Mouse (Mus musculus) midbrain, embryonic 15.5 days (tissue): ENCODE data around the gene Gm15557. TPM values are rescaled to one million over a fixed set of nuclear protein-coding genes. Genes with fewer than 3 reads are reported as not detected.

ENCODE experiments used
- ATAC-seq: fragments of 200-750 bp; cut with Nextera tagmentation; replicated peaks from 2 replicates; pipeline ENCODE4 v1.8.0; 2017; ENCODE audit warnings: moderate TSS enrichment
- H3K27ac ChIP-seq: fragments of 300-500 bp; sonication (generic); 2 replicates; pipeline ENCODE4 v1.5.1; 2015; ENCODE audit warnings: mild to moderate bottlenecking, inconsistent platforms
- H3K27me3 ChIP-seq: fragments of 300-500 bp; sonication (generic); replicated peaks from 2 replicates; pipeline ENCODE4 v1.6.1; 2015; ENCODE audit warnings: inconsistent platforms
- H3K36me3 ChIP-seq: fragments of 300-500 bp; sonication (generic); replicated peaks from 2 replicates; pipeline ENCODE4 v1.6.1; 2015; ENCODE audit warnings: inconsistent platforms
- H3K4me1 ChIP-seq: fragments of 300-500 bp; sonication (generic); 2 replicates; pipeline ENCODE4 v1.6.1; 2015; ENCODE audit warnings: inconsistent platforms
- H3K4me2 ChIP-seq: fragments of 300-500 bp; sonication (generic); 2 replicates; pipeline ENCODE4 v1.6.1; 2015; ENCODE audit warnings: inconsistent platforms, mild to moderate bottlenecking, moderate library complexity
- H3K4me3 ChIP-seq: fragments of 300-500 bp; sonication (generic); 2 replicates; pipeline ENCODE4 v1.5.1; 2015; ENCODE audit warnings: mild to moderate bottlenecking, inconsistent platforms
- H3K9ac ChIP-seq: fragments of 300-500 bp; sonication (generic); 2 replicates; pipeline ENCODE4 v1.6.1; 2015; ENCODE audit warnings: mild to moderate bottlenecking, inconsistent platforms
- H3K9me3 ChIP-seq: fragments of 300-500 bp; sonication (generic); 2 replicates; pipeline ENCODE4 v1.6.1; 2016; ENCODE audit warnings: inconsistent platforms
- WGBS: fragments of 180-500 bp; shearing (Covaris S2); methylation state at CpG from one replicate; pipeline ENCODE4 v1.1.7; 2015; ENCODE audit warnings: mixed read lengths; 5-methylcytosine and 5-hydroxymethylcytosine counted together
- polyA plus RNA-seq: library from polyadenylated mRNA; unstranded; fragments of >200 nt; fragmentation: Nextera tagmentation; extraction: Ambion mirVana; gene quantifications from 2 replicates; pipeline ENCODE4 v1.2.1, GENCODE M21; 2015

The Gm15557 gene
- polyA plus RNA-seq, 1 experiment from 2014 or later = not detected

DNA sequence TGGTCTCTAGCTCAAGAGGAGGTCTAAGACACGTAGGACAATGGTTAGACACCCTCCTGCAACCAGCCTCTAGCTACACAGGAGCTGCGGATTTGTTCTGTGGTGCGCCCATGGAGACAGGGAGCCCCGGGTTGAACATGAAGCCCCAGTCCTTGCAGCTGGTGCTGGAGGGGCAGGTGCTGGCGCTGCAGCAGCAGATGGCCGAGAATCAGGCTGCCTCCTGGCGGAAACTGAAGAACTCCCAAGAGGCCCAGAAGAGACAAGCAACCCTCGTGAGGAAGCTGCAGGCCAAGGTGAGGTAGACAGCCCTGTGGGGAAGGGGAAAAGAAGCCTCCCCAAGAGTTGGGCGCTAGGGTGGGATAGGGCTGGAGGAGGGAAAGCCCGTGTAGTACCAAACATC is 21.3 kb downstream of the Gm15557 start:
- Histone ChIP-seq H3K27ac (no peak overlapping the region), H3K9ac (no peak overlapping the region), H3K4me1 (peaks cover 9% of the 10 kb centered on the region), H3K36me3 (peaks cover 20% of the 10 kb centered on the region), H3K9me3 (no peaks in the 10 kb centered on the region), H3K4me2 (no peak overlapping the region), H3K4me3 (no peak overlapping the region), H3K27me3 (no peaks in the 10 kb centered on the region)
- ATAC-seq = no peak
- WGBS = 72% methylated on average over 10 of the region's 10 CpGs

DNA sequence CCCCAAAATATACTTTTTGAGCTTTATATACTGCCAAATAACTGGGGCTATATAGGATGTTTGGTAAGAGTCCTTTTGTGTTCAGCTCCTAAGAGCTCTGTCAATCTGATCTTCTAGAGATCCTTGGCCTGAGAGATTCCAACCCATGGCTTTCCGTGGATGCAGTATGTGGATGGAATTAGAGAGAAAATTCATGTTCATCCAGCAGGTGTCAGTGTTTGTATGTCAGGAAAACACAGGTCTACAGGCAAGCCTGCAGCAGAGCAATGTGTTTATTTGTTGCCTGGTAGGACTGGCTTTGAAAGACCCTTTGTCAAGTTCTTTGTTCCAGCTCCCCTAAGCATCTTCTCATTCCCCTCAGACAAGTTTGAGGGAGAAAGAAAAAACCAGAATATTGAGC is 22.5 kb downstream of the Gm15557 start:
- H3K9ac ChIP-seq = no peak overlapping the region
- 39% methylated on average over 1 of the region's 1 CpGs for WGBS
- H3K4me1 ChIP-seq = no peaks in the 10 kb centered on the region; the same call in 1 of the 2 replicates
- H3K27ac ChIP-seq = no peak overlapping the region
- ATAC-seq = no peak
- peaks cover 31% of the 10 kb centered on the region for H3K36me3 ChIP-seq
- H3K4me3 ChIP-seq = no peak overlapping the region
- H3K27me3 ChIP-seq = no peaks in the 10 kb centered on the region
- no peak overlapping the region for H3K4me2 ChIP-seq
- H3K9me3 ChIP-seq = no peaks in the 10 kb centered on the region

DNA sequence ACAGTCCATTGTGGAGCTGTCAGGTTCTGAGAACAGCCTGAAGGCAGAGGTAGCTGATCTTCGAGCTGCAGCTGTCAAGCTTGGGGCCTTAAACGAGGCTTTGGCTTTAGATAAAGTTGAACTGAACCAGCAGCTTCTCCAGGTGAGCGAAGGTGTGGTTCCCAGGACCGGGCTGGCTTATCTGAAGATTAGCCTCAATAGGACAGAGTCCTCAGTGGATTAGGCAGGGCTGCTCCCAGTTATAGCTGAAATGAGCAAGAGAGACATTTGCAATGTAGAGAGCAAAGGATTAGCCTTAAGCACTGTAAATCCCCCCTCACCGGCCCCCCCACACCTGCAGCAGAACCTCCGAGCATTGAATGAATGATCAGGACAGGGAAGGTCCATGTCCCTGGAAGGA is 32.8 kb downstream of the Gm15557 start:
- H3K4me2 ChIP-seq = no peak overlapping the region
- H3K9me3 ChIP-seq = no peaks in the 10 kb centered on the region
- no peak overlapping the region for H3K4me3 ChIP-seq
- no peaks in the 10 kb centered on the region for H3K4me1 ChIP-seq
- no peak overlapping the region for H3K9ac ChIP-seq
- H3K27me3 ChIP-seq = no peaks in the 10 kb centered on the region
- peaks cover 78% of the 10 kb centered on the region for H3K36me3 ChIP-seq
- WGBS = 84% methylated on average over 6 of the region's 6 CpGs
- no peak for ATAC-seq
- no peak overlapping the region for H3K27ac ChIP-seq

DNA sequence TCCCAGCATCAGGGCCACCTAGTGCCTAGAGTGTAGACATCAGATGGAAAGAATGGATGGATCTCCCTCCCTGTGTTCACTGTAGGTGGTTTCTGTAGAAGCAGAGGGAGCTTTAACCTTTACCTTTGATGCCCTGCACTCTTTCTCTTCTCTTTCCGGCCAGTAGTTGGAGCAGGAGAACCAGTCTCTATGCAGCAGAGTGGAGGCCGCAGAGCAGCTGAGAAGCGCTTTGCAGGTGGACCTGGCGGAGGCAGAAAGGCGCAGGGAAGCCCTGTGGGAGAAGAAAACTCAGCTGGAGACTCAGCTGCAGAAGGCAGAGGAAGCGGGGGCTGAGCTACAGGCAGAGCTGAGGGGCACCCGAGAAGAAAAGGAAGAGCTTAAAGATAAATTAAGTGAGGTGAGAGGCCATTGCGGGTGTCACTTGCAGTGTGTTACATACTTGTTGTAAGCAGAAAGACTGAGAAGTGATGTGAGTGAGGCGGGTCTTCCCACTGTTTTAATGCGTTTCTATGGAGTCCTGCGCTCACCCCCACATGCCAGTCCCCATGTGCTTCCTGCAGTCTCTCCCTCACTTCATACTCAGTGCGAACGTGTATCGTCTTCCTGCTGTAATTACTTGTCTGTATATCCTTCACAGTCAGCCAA is 33.7 kb downstream of the Gm15557 start:
- H3K4me2 ChIP-seq = no peak overlapping the region
- no peak for ATAC-seq
- H3K9me3 ChIP-seq = no peaks in the 10 kb centered on the region
- no peak overlapping the region for H3K9ac ChIP-seq
- no peaks in the 10 kb centered on the region for H3K4me1 ChIP-seq
- WGBS = 79% methylated on average over 14 of the region's 14 CpGs
- H3K27me3 ChIP-seq = no peaks in the 10 kb centered on the region
- H3K4me3 ChIP-seq = no peak overlapping the region
- H3K36me3 ChIP-seq = peaks cover 76% of the 10 kb centered on the region
- H3K27ac ChIP-seq = no peak overlapping the region

DNA sequence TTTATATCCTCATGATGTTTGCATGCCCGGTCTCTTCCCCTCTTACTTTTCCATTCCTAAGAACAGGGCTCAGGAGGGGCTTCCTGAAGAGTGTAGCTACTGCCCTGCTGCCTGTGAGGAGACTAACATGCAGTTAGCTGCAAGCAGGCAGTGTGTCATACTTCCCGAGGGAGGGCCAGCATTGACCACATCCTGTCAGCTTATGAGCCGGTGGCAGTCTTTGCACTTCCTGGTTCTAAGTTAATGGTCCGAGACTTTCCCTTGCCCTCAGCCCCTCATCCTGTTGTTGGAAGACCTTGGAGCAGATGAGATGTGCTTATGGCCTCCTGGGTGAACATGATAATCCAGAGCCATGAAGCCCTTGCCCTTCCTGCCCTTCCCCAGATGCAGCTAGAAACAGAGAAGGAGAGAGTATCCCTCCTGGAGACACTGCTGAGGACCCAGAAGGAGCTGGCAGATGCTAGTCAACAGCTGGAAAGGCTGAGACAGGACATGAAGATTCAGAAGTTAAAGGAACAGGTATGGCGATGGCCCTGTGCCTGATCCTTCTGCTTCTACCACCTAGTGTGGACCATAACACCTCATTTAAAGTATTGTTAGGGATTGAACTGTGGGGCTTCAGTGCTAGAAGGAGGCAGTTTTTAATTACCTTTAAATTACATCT is 38.9 kb downstream of the Gm15557 start:
- peaks cover 68% of the 10 kb centered on the region for H3K36me3 ChIP-seq

DNA sequence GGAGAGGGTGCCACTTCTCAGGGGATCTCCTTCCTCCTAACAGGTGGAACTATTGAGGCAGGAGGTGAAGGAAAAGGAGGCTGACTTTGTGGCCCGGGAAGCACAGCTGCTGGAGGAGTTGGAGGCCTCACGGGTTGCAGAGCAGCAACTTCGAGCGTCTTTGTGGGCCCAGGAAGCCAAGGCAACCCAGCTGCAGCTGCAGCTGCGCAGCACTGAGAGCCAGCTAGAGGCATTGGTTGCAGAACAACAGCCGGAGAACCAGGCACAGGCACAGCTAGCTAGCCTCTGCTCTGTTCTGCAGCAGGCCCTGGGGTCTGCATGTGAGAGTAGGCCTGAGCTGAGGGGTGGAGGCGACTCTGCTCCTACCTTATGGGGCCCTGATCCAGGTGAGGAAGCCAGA is 45.2 kb downstream of the Gm15557 start:
- Histone ChIP-seq H3K36me3 (peaks cover 67% of the 10 kb centered on the region), H3K27ac (no peak overlapping the region), H3K4me3 (no peak overlapping the region), H3K9me3 (no peaks in the 10 kb centered on the region), H3K27me3 (no peaks in the 10 kb centered on the region), H3K4me2 (no peak overlapping the region), H3K9ac (no peak overlapping the region), H3K4me1 (no peaks in the 10 kb centered on the region)
- ATAC-seq = no peak
- WGBS = 95% methylated on average over 7 of the region's 7 CpGs

More for the DNA sequence above, 38.9 kb downstream of the Gm15557 start:
- ATAC-seq = no peak
- Histone ChIP-seq H3K9ac (no peak overlapping the region), H3K27ac (no peak overlapping the region), H3K4me1 (no peaks in the 10 kb centered on the region), H3K4me2 (no peak overlapping the region), H3K27me3 (no peaks in the 10 kb centered on the region), H3K9me3 (no peaks in the 10 kb centered on the region), H3K4me3 (no peak overlapping the region)
- WGBS = 87% methylated on average over 5 of the region's 5 CpGs

DNA sequence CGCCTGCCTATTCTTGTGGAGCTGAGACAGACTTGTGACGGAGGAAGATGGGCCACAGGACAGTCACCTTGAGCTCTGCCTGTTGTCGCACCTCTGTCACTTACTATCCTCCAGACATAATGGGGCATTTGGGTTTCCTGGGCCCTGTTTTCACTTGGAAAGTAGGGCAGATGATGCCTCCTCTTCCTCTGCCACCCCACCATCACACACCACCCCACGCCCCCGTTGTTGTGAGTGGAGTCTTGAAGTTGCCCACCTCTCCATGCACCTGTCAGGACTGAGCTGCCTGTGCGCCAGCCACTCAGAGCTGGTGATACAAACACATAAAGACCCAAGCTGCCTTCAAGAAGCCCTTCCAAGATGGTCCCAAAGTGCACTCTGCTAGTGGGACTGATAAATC is 46.6 kb downstream of the Gm15557 start:
- no peak for ATAC-seq
- no peaks in the 10 kb centered on the region for H3K27me3 ChIP-seq
- H3K27ac ChIP-seq = no peak overlapping the region
- no peak overlapping the region for H3K4me3 ChIP-seq
- no peak overlapping the region for H3K9ac ChIP-seq
- H3K9me3 ChIP-seq = no peaks in the 10 kb centered on the region
- H3K36me3 ChIP-seq = peaks cover 66% of the 10 kb centered on the region
- WGBS = 97% methylated on average over 6 of the region's 6 CpGs
- no peak overlapping the region for H3K4me2 ChIP-seq
- no peaks in the 10 kb centered on the region for H3K4me1 ChIP-seq

DNA sequence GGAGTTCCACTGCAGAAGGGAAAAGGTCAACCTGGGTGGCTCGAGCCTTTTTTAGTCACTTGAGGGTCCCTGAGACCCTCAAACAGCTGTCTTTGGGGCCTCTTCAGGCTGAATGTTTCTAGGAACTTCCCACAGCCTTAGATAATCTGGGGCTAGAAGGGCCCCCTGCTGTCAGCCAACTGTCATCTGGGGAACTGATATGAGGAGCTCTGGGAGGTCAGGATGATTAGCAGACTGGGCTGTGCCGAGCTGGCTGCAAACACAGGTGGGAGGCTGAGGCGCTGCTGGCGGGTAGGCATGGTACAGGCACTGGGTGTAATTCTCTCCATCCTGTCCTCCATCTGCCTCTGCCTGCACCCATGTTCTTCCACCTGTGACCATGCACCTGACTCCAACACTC is 48.6 kb downstream of the Gm15557 start:
- Histone ChIP-seq H3K4me2 (no peak overlapping the region), H3K9me3 (no peaks in the 10 kb centered on the region), H3K9ac (no peak overlapping the region), H3K36me3 (peaks cover 61% of the 10 kb centered on the region), H3K4me3 (no peak overlapping the region), H3K27me3 (no peaks in the 10 kb centered on the region), H3K27ac (no peak overlapping the region), H3K4me1 (no peaks in the 10 kb centered on the region)
- WGBS = 71% methylated on average over 4 of the region's 4 CpGs
- no peak for ATAC-seq

DNA sequence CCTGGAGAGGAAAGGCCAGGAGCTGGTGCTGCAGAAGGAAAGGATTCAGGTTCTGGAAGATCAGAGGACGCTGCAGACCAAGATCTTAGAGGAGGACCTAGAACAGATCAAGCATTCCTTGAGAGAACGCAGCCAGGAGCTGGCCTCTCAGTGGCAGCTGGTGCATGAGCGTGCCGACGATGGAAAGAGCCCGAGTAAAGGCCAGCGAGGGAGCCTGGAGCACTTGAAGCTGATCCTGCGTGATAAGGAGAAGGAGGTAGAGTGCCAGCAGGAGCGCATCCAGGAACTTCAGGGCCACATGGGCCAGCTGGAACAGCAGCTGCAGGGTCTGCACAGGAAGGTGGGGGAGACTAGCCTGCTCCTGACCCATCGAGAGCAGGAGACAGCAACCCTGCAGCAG is 50.6 kb downstream of the Gm15557 start:
- H3K27ac ChIP-seq = no peak overlapping the region
- H3K9ac ChIP-seq = no peak overlapping the region
- 96% methylated on average over 10 of the region's 10 CpGs for WGBS

DNA sequence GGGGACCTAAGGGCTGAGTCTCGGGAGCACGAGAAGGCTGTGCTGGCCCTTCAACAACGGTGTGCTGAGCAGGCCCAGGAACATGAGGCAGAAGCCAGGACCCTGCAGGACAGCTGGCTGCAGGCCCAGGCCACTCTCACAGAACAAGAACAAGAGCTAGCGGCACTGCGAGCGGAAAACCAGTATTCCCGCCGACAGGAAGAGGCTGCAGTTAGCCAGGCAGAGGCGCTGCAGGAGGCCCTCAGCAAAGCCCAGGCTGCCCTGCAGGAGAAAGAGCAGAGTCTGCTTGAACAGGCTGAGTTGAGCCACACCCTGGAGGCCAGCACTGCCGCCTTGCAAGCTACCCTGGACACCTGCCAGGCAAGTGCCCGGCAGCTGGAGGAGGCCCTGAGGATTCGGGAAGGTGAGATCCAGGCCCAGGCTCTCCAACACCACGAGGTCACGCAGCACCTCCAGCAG is 51.4 kb downstream of the Gm15557 start:
- H3K27ac ChIP-seq = no peak overlapping the region
- H3K27me3 ChIP-seq = no peaks in the 10 kb centered on the region
- H3K9me3 ChIP-seq = no peaks in the 10 kb centered on the region
- WGBS = 77% methylated on average over 14 of the region's 14 CpGs
- H3K36me3 ChIP-seq = peaks cover 60% of the 10 kb centered on the region
- no peak overlapping the region for H3K4me2 ChIP-seq
- no peak for ATAC-seq
- no peak overlapping the region for H3K9ac ChIP-seq
- no peaks in the 10 kb centered on the region for H3K4me1 ChIP-seq
- H3K4me3 ChIP-seq = no peak overlapping the region

More for the DNA sequence above, 50.6 kb downstream of the Gm15557 start:
- Histone ChIP-seq H3K9me3 (no peaks in the 10 kb centered on the region), H3K4me1 (no peaks in the 10 kb centered on the region), H3K27me3 (no peaks in the 10 kb centered on the region), H3K4me2 (no peak overlapping the region), H3K36me3 (peaks cover 60% of the 10 kb centered on the region), H3K4me3 (no peak overlapping the region)
- no peak for ATAC-seq

Other genes with a start within 250 kb of the Gm15557 start
- gene Trpc4ap, start 248.3 kb upstream of the Gm15557 start, polyA plus RNA-seq = 165 and 166 TPM in 2 replicates
- 51.0 and 52.7 TPM in 2 replicates for gene Edem2, start 211.3 kb upstream of the Gm15557 start, polyA plus RNA-seq
- gene Gm17581, start 204.9 kb upstream of the Gm15557 start, polyA plus RNA-seq = not detected in 2 replicates
- gene Procr, start 189.6 kb upstream of the Gm15557 start, polyA plus RNA-seq = 2.3 and 3.2 TPM in 2 replicates
- 19.3 and 21.6 TPM in 2 replicates for gene Mmp24, start 165.4 kb upstream of the Gm15557 start, polyA plus RNA-seq
- gene BC029722, start 121.3 kb upstream of the Gm15557 start, polyA plus RNA-seq = 39.5 and 40.2 TPM in 2 replicates
- 140 and 156 TPM in 2 replicates for gene Eif6, start 113.8 kb upstream of the Gm15557 start, polyA plus RNA-seq
- 0.54 and 0.60 TPM in 2 replicates for gene Fam83c, start 105.9 kb upstream of the Gm15557 start, polyA plus RNA-seq
- 63.6 and 68.8 TPM in 2 replicates for gene Uqcc1, start 10.4 kb upstream of the Gm15557 start, polyA plus RNA-seq
- 0.95 and 1.7 TPM in 2 replicates for gene Gdf5, start 4.6 kb downstream of the Gm15557 start, polyA plus RNA-seq
- 17.1 and 19.2 TPM in 2 replicates for gene Cep250, start 15.7 kb downstream of the Gm15557 start, polyA plus RNA-seq
- 1.4 and 1.9 TPM in 2 replicates for gene 6430550D23Rik, start 67.2 kb downstream of the Gm15557 start, polyA plus RNA-seq
- gene Ergic3, start 67.3 kb downstream of the Gm15557 start, polyA plus RNA-seq = 468 and 485 TPM in 2 replicates
- gene Fer1l4, start 112.2 kb downstream of the Gm15557 start, polyA plus RNA-seq = 0.13 TPM in 1 of 2 replicates, not detected in the other
- gene Spag4, start 124.4 kb downstream of the Gm15557 start, polyA plus RNA-seq = 7.6 and 8.0 TPM in 2 replicates
- gene Cpne1, start 171.2 kb downstream of the Gm15557 start, polyA plus RNA-seq = 27.5 and 29.6 TPM in 2 replicates
- gene Rbm12, start 171.2 kb downstream of the Gm15557 start, polyA plus RNA-seq = 25.8 and 26.6 TPM in 2 replicates
- gene Gm28036, start 186.4 kb downstream of the Gm15557 start, polyA plus RNA-seq = 15.6 and 20.9 TPM in 2 replicates
- gene Romo1, start 203.3 kb downstream of the Gm15557 start, polyA plus RNA-seq = 377 and 400 TPM in 2 replicates
- 35.4 and 35.8 TPM in 2 replicates for gene Nfs1, start 203.5 kb downstream of the Gm15557 start, polyA plus RNA-seq
- gene Rbm39, start 239.5 kb downstream of the Gm15557 start, polyA plus RNA-seq = 427 and 448 TPM in 2 replicates